ENCODE assay signal across 11 mouse cellular contexts in the genomic region with DNA sequence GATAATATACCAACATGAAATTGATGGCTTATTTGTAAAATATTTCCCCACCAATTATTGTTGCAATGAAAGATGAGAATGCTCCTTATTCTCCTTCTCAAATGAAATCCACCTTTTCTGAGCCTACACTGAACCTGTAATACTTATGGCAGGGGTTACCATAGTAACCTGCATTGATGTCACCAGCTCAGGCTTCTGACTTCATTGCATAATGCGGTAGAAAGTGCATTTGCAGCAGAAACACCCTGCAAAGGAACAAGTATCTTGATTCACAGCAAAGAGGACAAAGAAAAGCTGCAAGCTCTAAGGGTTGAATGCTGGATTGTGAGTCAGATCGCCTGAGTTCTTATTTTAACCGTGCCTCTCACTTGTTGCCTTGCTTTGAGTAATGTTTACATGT.
DNase-seq lines count a peak whose midpoint lies in the region; ATAC-seq and TF ChIP-seq lines count a peak whose summit lies in the region.
"Had no signal": no experiment of that assay in that cellular context is flagged by ENCODE, and none has a peak within 500 bp of the region (broad histone marks: within the 10 kb centered on the region; RNA-seq: fewer than 3 reads in every experiment).

No protein-coding gene starts in this region.

- H3K9me3 ChIP-seq in heart, embryonic 12.5 days (replicated peaks): no peaks in the 10 kb centered on the region
- H3K9me3 ChIP-seq: heart, embryonic 10.5 days; liver, embryonic 13.5 days had no signal

- H3K4me1 ChIP-seq in heart, embryonic 12.5 days (replicated peaks): peaks cover 8% of the 10 kb centered on the region; the same call in 1 of the 2 replicates
- H3K4me1 ChIP-seq in lung, adult 2 months (ENCODE audit: control insufficient read depth, insufficient read depth, low read length): no peaks in the 10 kb centered on the region

- no peak overlapping the region for H3K9ac ChIP-seq in heart, embryonic 12.5 days
- H3K9ac ChIP-seq: liver, embryonic 13.5 days had no signal

- peak; percentile 13 for DNase-seq in layer of hippocampus, adult 9-11 months
- no peak for DNase-seq in layer of hippocampus, postnatal 25 days (ENCODE audit: extremely low spot score in 1 of 2, low spot score in 1 of 2)
- DNase-seq in frontal cortex, adult 2 months (ENCODE audit: extremely low spot score in 1 of 2, low spot score in 1 of 2): peak; percentile 15 to 71
- peak; percentile 5 for DNase-seq in right cerebral cortex, postnatal 14 days
- no peak for DNase-seq in thymus, postnatal 4 days
- DNase-seq in lung, adult 2 months: no peak
- DNase-seq: liver, embryonic 13.5 days had no signal

- 0 out of 2 replicates have a peak, but pooled peaks have one; percentile 31 for ATAC-seq in megakaryocyte progenitor cell, adult 5-6 weeks (replicated peaks; ENCODE audit: poor library complexity)
- ATAC-seq in heart, embryonic 12.5 days (ENCODE audit: insufficient number of reproducible peaks, low FRiP score): no peak
- ATAC-seq: CD4-positive, CD25-positive, alpha-beta regulatory T cell, adult 4 months had no signal

- 55% methylated on average over 3 of the region's 3 CpGs for WGBS in heart, embryonic 12.5 days
- 36% methylated on average over 3 of the region's 3 CpGs for WGBS in lung, adult 2 months

- H3K27ac ChIP-seq in heart, embryonic 12.5 days (ENCODE audit: poor library complexity, severe bottlenecking): no peak overlapping the region
- H3K27ac ChIP-seq: heart, embryonic 10.5 days; liver, embryonic 13.5 days had no signal

- no peaks in the 10 kb centered on the region for H3K36me3 ChIP-seq in heart, embryonic 12.5 days
- H3K36me3 ChIP-seq: heart, embryonic 10.5 days; liver, embryonic 13.5 days had no signal

- no peak for TF ChIP-seq CTCF in lung, adult 2 months (IDR thresholded peaks at IDR 0.05; ENCODE audit: insufficient read depth, low read length)

- TF ChIP-seq POLR2A in lung, adult 2 months (IDR thresholded peaks at IDR 0.05; ENCODE audit: borderline replicate concordance, extremely low read depth, low read depth, low read length): no peak

- H3K4me2 ChIP-seq in heart, embryonic 12.5 days: no peak overlapping the region
- H3K4me2 ChIP-seq: liver, embryonic 13.5 days had no signal

- no peak overlapping the region for H3K4me3 ChIP-seq in heart, embryonic 12.5 days
- no peak overlapping the region for H3K4me3 ChIP-seq in lung, adult 2 months (replicated peaks; ENCODE audit: extremely low read depth, low read depth, low read length)
- H3K4me3 ChIP-seq: heart, embryonic 10.5 days; liver, embryonic 13.5 days had no signal

- H3K27me3 ChIP-seq in heart, embryonic 12.5 days (replicated peaks): no peaks in the 10 kb centered on the region
- H3K27me3 ChIP-seq: liver, embryonic 13.5 days had no signal

Comparison
In these comparisons a context has a peak if more than half of its experiments do, and no peak if none do; other contexts are left out.
1. DNase-seq: peak in layer of hippocampus, adult 9-11 months (single experiment), frontal cortex, adult 2 months (2 of 2) and right cerebral cortex, postnatal 14 days (single experiment); none in layer of hippocampus, postnatal 25 days (0 of 2), thymus, postnatal 4 days (single experiment) and lung, adult 2 months (single experiment).